Mouse (Mus musculus): ENCODE data around the gene Pros1. TPM values are rescaled to one million over a fixed set of nuclear protein-coding genes. Genes with fewer than 3 reads are reported as not detected.

The Pros1 gene
- polyA plus RNA-seq, 1 experiment = 7.8 TPM

DNA sequence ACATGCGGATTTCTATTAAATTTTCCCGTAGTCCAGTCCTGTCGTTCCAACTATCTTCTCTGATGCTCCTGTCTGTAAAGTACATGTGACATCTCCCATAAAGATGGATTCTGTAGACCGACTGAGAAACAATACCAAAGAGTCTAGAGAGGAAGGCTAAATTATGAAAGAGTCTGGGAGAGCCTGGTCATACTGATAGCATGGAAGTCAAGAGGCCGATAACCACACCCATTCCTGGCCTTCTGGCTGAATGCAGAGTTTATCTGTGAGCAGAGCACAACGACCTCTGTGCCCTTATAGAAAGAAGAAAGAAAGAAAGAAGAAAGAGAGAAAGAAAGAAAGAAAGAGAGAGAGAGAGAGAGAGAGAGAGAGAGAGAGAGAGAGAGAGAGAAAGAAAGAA lies 77.2 kb downstream of the Pros1 start:
- H3K27ac ChIP-seq (replicated peaks; ENCODE audit: low read depth, low read length) = no peak overlapping the region
- no peak overlapping the region for H3K4me3 ChIP-seq (ENCODE audit: insufficient read depth, low read depth, low read length)
- H3K4me1 ChIP-seq (ENCODE audit: control insufficient read depth, insufficient read depth, insufficient read length, low read length) = no peaks in the 10 kb centered on the region

DNA sequence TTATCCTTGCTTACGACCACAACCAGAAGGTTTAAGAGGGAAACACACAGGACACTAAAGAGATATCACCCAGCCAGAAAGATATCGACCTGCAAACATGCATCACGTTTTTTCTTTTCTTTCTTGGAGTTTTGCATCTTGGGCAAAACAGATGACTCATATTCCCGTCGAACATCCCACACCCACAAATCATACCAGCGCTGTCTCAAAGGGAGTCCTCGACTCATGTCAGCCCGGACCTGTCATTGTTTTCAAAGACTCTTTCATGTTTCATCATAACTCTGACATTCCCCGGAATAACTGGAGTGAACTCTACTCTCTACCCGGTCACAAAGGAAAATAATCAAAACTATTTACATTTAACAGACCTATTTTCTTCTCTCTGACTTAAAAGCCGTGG lies 82.2 kb downstream of the Pros1 start:
- no peaks in the 10 kb centered on the region for H3K4me1 ChIP-seq (ENCODE audit: control insufficient read depth, insufficient read depth, insufficient read length, low read length)
- H3K4me3 ChIP-seq (ENCODE audit: insufficient read depth, low read depth, low read length) = no peak overlapping the region
- H3K27ac ChIP-seq (replicated peaks; ENCODE audit: low read depth, low read length) = no peak overlapping the region

- no peaks in the 10 kb centered on the region for H3K4me1 ChIP-seq (ENCODE audit: control insufficient read depth, insufficient read depth, insufficient read length, low read length)
- H3K27ac ChIP-seq (replicated peaks; ENCODE audit: low read depth, low read length) = no peak overlapping the region
- H3K4me3 ChIP-seq (ENCODE audit: insufficient read depth, low read depth, low read length) = no peak overlapping the region
Measured at GRCm38 (mm10) chr16:62940388-62941003, 86.4 kb downstream of the Pros1 start.

- Histone ChIP-seq H3K4me3 (ENCODE audit: insufficient read depth, low read depth, low read length) (no peak overlapping the region), H3K4me1 (ENCODE audit: control insufficient read depth, insufficient read depth, insufficient read length, low read length) (no peaks in the 10 kb centered on the region), H3K27ac (replicated peaks; ENCODE audit: low read depth, low read length) (no peak overlapping the region)
Measured at GRCm38 (mm10) chr16:62941763-62942162, 87.7 kb downstream of the Pros1 start.

DNA sequence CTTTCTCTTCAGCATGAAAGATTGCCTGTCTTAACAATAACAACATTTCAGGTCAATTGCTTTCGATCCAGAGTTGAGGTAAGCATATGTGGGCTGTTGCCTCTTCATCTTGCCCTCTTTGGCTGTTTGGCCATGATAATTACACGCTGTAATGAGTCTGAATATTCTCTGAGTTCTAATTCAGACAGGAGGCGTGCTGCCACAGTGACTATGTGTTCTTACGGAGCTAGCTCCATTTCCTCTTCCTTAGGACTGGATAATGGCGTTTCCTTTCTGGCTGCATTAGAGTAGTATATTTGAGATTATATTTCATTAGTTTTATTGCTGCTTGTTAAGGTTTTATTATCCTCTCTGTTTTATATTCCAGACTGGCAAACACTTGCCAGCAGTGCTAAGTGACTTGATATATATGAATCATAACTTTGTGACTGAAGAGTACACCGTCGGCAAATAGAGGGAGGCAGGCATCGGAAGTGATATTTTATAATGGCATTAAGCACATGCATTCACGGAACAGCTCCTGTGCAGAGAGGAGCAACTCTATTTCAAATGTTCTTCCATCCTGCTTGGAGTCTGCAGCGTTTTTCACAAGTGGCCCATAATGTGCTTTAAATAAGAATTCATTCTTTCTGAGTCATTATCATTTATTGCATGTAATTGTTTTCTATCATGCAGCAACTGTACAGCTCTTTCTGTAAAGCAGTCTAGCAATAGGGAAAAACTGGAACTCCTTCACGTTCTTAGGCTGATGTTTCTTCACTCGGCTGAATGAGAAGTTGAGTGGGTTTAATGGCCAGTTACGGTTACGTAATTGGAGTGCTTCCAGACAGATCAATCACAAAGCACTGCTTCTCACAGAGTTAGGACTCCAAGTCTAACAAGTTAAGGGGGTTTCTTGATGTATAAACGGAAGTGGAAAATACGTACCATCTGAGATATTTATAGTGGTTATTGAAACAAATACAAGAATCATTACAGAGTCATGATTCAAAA lies 88.6 kb downstream of the Pros1 start:
- Histone ChIP-seq H3K4me1 (ENCODE audit: control insufficient read depth, insufficient read depth, insufficient read length, low read length) (no peaks in the 10 kb centered on the region), H3K4me3 (ENCODE audit: insufficient read depth, low read depth, low read length) (no peak overlapping the region), H3K27ac (replicated peaks; ENCODE audit: low read depth, low read length) (no peak overlapping the region)

GRCm38 (mm10) chr16:62958485-62958884 lies 104.4 kb downstream of the Pros1 start:
- Histone ChIP-seq H3K27ac (replicated peaks; ENCODE audit: low read depth, low read length) (no peak overlapping the region), H3K4me1 (ENCODE audit: control insufficient read depth, insufficient read depth, insufficient read length, low read length) (no peaks in the 10 kb centered on the region), H3K4me3 (ENCODE audit: insufficient read depth, low read depth, low read length) (no peak overlapping the region)

DNA sequence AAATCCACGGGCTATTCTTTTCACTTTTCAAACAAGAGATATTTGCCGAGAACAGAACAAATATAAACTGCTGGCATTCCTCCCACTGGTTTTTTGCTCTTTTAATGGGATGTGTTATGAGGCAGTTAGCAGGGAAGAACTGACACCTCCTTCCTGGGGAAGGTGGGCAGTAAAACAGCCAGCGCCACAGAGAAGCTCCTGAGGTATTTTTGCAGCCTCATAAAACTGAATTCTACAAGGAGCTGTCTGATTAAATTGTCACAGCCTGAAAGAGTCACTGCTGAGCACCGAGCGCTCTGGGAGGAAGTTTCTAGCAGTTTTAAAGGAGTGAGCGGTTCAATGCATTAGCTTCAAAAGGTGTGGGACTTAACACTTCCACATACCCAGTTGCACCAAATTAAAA lies 110.3 kb downstream of the Pros1 start:
- H3K27ac ChIP-seq (replicated peaks; ENCODE audit: low read depth, low read length) = no peak overlapping the region
- H3K4me3 ChIP-seq (ENCODE audit: insufficient read depth, low read depth, low read length) = no peak overlapping the region
- H3K4me1 ChIP-seq (ENCODE audit: control insufficient read depth, insufficient read depth, insufficient read length, low read length) = no peaks in the 10 kb centered on the region

- Histone ChIP-seq H3K27ac (replicated peaks; ENCODE audit: low read depth, low read length) (no peak overlapping the region), H3K4me1 (ENCODE audit: control insufficient read depth, insufficient read depth, insufficient read length, low read length) (no peaks in the 10 kb centered on the region), H3K4me3 (ENCODE audit: insufficient read depth, low read depth, low read length) (no peak overlapping the region)
Measured at GRCm38 (mm10) chr16:62971673-62972332, 117.7 kb downstream of the Pros1 start.

GRCm38 (mm10) chr16:62974926-62975325 lies 120.8 kb downstream of the Pros1 start:
- Histone ChIP-seq H3K4me1 (ENCODE audit: control insufficient read depth, insufficient read depth, insufficient read length, low read length) (no peaks in the 10 kb centered on the region), H3K27ac (replicated peaks; ENCODE audit: low read depth, low read length) (no peak overlapping the region)

More at GRCm38 (mm10) chr16:62974926-62975325, 120.8 kb downstream of the Pros1 start:
- H3K4me3 ChIP-seq (ENCODE audit: insufficient read depth, low read depth, low read length) = no peak overlapping the region

Other genes starting within 250 kb of the Pros1 start
- 18.5 and 18.7 TPM in 2 replicates for gene Nsun3, start 67.5 kb upstream of the Pros1 start, polyA plus RNA-seq (2012; ENCODE audit: insufficient read depth, insufficient read length, missing spikeins)
- gene Stx19, start 39.6 kb upstream of the Pros1 start, polyA plus RNA-seq (2012; ENCODE audit: insufficient read depth, insufficient read length, missing spikeins) = not detected in 2 replicates
- gene Arl13b, start 7.3 kb upstream of the Pros1 start, polyA plus RNA-seq (2012; ENCODE audit: insufficient read depth, insufficient read length, missing spikeins) = 4.8 and 5.4 TPM in 2 replicates

Measured in brown adipose tissue, adult 24 weeks (tissue).